Mouse (Mus musculus) urinary bladder, postnatal 25 days (tissue): Measurements from ENCODE around the gene Foxp1.
A peak's percentile ranks its signal among the peaks of the same experiment; 100 is the strongest.

Experiments used
- DNase-seq: peaks from one replicate; pipeline ENCODE4 v3.0.0; 2022; ENCODE audit warnings: low spot score

Gene Foxp1

GRCm38 (mm10) chr6:99131815-99132214 is 390.7 kb downstream of the Foxp1 start:
- no peak for DNase-seq

DNA sequence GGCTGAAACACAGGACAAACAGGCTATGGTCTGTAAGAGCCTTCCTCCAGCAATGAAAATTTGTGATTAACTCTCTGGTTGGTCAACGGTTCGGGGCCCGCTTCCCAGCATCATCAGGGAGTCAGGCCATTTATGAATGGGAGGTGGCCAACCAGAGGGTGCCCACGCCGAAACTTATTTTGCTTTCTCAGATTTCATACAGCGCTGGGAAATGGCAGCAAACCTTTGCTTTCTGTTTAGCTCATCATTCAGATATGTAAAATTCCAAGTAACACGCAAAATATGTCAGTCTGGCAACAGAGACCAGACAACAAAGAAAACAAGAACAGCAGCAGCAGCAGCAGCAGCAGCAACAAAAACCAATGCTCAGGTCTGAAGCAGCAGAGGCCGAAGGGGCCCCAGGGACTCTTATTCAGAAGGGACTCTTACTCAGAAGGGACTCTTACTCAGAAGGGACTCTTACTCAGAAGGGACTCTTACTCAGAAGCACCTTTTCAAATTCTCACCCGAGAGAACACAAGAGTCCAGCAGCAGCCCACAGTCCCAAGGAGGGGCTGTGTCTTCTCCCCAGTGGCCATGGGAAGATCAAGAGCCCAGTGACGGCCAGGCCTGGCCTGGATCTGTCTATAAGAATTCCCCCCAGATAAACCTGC is 391.6 kb downstream of the Foxp1 start:
- no peak for DNase-seq

- no peak for DNase-seq
These were observed 395.8 kb downstream of the Foxp1 start for GRCm38 (mm10) chr6:99126717-99127116.

GRCm38 (mm10) chr6:99120776-99121766 is 401.4 kb downstream of the Foxp1 start:
- DNase-seq: no peak

DNA sequence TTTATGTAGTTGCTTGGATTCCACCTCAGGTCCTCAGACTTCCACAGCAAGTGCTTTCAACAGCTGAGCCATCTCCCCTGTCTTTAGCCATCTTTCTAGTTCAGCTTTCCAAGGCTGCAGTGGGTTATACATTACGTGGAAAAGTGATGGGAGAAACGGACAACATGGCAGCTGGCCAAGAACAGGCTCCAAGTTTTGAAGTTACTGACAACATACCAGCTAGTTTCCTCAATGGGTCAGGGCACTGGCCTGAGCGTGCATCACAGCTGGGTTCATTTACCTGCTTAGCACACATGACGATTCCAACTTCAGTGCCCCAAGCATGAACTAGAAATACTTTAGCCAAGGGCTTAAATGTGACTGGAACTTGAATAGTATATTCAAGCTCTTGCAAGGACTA is 404.0 kb downstream of the Foxp1 start:
- DNase-seq: no peak

DNA sequence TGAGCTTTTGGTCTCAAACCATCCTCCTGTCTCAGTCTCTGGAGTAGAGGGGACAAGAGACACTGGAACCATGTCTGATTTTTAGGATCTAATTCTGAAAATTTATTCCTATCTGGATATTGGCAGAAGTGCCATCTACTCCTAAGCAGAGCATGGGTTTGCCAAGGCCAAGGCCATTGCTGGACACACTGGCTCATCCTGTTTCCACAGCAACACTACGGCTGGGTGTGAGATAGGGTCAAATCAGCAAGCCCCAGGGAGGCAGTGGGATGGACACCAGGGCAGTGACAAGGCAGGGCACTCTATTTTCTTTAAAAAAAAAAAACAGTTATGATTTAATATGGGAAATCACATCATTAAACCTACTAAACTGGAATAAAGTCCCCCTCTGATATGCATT is 405.1 kb downstream of the Foxp1 start:
- DNase-seq: no peak

GRCm38 (mm10) chr6:99111856-99112255 is 410.7 kb downstream of the Foxp1 start:
- DNase-seq: no peak

DNA sequence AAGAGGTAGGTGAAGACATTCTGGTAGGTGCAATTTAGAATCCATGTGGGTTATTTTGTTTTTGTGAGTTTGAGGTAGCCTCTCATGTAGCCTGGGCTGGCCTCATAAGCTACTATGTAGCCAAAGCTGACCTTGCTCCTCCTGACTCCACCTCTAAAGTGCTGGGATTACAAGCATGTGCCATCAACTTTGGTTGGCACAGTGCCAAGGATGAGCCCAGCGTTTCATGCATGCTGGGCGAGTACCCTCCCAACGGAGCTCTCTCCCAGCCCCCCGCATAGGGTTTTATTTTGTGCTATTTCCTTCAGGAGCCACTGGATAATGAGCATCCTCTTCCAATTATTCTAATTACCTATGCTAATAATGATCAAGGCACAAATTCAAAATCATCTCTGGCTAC is 414.1 kb downstream of the Foxp1 start:
- DNase-seq: no peak

- no peak for DNase-seq
These were observed 414.8 kb downstream of the Foxp1 start for GRCm38 (mm10) chr6:99107674-99108073.

- DNase-seq: no peak
These were observed 415.4 kb downstream of the Foxp1 start for GRCm38 (mm10) chr6:99107081-99107482.

DNA sequence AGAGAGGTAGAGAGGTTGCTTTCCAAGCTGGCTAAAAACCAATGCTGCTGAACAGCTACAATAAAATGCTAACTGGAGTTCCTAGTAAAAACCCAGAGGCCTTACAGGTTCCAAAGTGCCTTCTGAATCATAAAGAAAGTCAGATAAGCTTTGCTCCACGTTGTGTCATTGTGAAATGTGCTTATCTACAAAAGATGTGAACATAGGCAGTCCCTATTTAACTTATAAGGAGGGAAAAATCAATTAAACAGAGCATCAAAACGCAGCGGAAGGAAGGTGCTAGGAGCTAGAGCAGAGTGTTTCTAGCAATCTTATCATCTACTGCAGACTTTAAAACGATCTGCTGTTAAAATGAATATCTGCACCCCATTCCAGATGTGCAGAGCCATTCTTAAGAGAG is 416.5 kb downstream of the Foxp1 start:
- DNase-seq: no peak

- DNase-seq: no peak
These were observed 418.1 kb downstream of the Foxp1 start for GRCm38 (mm10) chr6:99104446-99104845.

- DNase-seq: no peak
These were observed 418.6 kb downstream of the Foxp1 start for GRCm38 (mm10) chr6:99103911-99104310.

GRCm38 (mm10) chr6:99101489-99101908 is 421.0 kb downstream of the Foxp1 start:
- no peak for DNase-seq

DNA sequence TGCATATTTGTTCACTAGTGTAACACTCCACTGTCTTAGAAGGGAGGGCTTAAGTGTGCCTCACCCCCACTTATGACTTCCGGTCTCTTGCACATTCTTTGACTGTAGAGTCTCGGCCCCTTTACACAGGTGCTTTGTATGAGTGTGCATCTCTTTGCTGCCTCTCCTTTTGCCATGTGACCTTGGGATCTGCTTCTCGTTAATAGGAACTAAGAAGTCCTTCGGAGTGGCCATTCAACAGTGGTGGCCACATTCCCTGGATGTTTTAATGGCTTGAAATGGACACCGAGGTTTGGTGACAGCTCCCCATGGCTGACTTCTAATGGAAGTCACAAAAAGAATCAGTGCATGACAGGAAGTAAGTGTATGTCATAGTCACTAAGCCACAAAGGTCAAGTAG is 422.2 kb downstream of the Foxp1 start:
- no peak for DNase-seq

DNA sequence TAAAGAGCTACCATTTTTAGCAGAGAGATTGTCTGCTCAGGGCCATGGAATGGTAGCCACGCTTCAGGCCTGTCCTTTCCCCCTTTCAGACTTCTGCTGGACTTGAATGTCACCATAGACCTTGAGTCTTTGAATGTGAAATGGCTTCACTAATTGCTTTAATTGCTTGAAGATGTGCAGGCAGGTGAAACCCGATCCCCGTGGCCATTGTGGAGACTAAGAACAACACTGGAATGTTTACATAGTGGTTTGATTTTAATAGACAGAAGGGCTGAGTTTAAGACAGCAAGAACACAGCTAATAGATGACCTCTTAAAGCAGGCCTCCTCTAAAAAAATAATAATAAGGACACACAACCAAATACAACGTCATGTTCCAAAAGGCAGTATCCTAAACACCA is 422.7 kb downstream of the Foxp1 start:
- no peak for DNase-seq

GRCm38 (mm10) chr6:99097191-99097590 is 425.3 kb downstream of the Foxp1 start:
- DNase-seq: no peak

DNA sequence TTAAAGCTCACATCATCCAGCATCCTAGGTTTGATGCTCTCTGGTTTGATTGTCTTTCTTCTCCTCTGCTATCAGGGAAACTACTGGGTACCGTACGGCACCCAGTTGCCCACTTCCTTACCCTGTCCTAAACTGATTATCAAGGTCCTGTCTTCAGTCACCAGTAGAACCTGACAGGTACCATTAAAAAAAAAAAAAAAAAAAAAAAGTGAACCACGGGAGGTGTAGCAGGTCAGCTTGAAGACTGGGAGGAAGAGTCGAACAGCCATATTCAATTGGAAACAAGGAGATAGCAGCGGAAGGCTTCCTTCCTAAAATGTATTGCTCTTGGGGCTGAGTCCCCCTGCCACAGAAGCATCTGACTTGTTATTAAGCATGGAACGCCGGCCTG is 425.8 kb downstream of the Foxp1 start:
- DNase-seq: no peak

- DNase-seq: peak; percentile 13
These were observed 426.3 kb downstream of the Foxp1 start for GRCm38 (mm10) chr6:99096105-99096775.

DNA sequence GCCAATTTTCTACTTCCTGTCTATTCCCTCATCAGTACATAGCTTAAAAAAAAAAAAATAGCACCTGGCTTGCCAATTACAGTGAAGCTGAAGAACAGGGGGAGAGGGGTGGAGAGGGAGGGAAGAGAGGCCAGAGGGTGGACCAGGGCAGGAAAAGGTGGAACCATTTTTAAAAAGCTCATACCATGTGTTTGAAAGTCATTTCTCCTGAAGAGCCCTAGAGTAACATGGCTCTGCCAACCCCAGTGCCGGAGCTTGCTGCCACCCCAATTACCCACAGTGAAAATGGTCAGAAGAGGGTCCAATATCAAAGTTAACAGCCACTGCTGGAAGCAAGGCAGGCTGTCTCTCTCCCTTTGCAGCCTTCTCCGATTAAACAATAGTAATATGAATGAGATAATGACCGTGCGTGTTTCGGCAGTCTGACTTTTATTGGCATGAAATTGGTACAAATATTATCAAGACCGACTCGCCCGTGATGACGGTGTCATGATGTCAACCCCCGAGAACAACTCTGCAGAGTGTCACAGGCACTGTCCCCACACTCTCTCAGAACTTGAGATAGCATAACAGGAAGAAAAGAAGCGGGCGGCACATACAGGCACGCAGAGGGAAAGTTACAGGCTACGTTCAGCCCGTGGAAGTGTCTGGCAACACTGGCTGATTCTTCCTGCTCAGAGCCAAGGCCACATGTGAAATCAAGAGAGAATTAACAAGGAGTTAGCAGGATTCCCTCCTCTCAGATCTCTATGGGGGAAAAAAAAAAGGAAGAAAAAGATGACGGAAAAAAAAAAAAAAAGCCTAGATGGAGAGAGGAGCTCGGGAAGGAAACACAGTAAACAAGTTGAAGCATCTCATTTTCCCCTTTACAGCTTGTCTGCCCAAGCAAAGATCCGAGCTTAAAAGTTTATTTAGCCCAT is 427.1 kb downstream of the Foxp1 start:
- peak; percentile 7 for DNase-seq

- peak; percentile 8 for DNase-seq
These were observed 428.1 kb downstream of the Foxp1 start for GRCm38 (mm10) chr6:99094339-99094989.
